Mouse (Mus musculus) neural tube, embryonic 15.5 days (tissue): ENCODE data around the gene Unc93a2. TPM values are rescaled to one million over a fixed set of nuclear protein-coding genes. Genes with fewer than 3 reads are reported as not detected.
"Not testable (repeated sequence)": the region's sequence is repeated elsewhere in the genome, so short reads cannot be mapped to it uniquely, and the experiment has no call there.

ENCODE experiments used
- ATAC-seq: fragments of 200-750 bp; cut with Nextera tagmentation; 2 replicates; pipeline ENCODE4 v1.8.0; 2017; ENCODE audit warnings: mild to moderate bottlenecking, moderate TSS enrichment, moderate library complexity; ENCODE audit not compliant: low FRiP score
- H3K27ac ChIP-seq: fragments of 300-500 bp; sonication (generic); replicated peaks from 2 replicates; pipeline ENCODE4 v1.5.1; 2015; ENCODE audit warnings: mild to moderate bottlenecking, inconsistent platforms
- H3K27me3 ChIP-seq: fragments of 300-500 bp; sonication (generic); replicated peaks from 2 replicates; pipeline ENCODE4 v1.6.1; 2015; ENCODE audit warnings: inconsistent platforms
- H3K36me3 ChIP-seq: fragments of 300-500 bp; sonication (generic); 2 replicates; pipeline ENCODE4 v1.6.1; 2015; ENCODE audit warnings: inconsistent platforms
- H3K4me1 ChIP-seq: fragments of 300-500 bp; sonication (generic); 2 replicates; pipeline ENCODE4 v1.6.1; 2015; ENCODE audit warnings: inconsistent platforms
- H3K4me2 ChIP-seq: fragments of 300-500 bp; sonication (generic); 2 replicates; pipeline ENCODE4 v1.6.1; 2015; ENCODE audit warnings: inconsistent platforms, mild to moderate bottlenecking, moderate library complexity
- H3K4me3 ChIP-seq: fragments of 300-500 bp; sonication (generic); replicated peaks from 2 replicates; pipeline ENCODE4 v1.5.1; 2015; ENCODE audit warnings: mild to moderate bottlenecking, inconsistent platforms
- H3K9ac ChIP-seq: fragments of 300-500 bp; sonication (generic); replicated peaks from 2 replicates; pipeline ENCODE4 v1.6.1; 2015; ENCODE audit warnings: mild to moderate bottlenecking, inconsistent platforms
- H3K9me3 ChIP-seq: fragments of 300-500 bp; sonication (generic); replicated peaks from 2 replicates; pipeline ENCODE4 v1.6.1; 2016; ENCODE audit warnings: inconsistent platforms
- WGBS: fragments of 180-500 bp; shearing (Covaris S2); methylation state at CpG from one replicate; pipeline ENCODE4 v1.1.7; 2015; ENCODE audit warnings: mixed read lengths; 5-methylcytosine and 5-hydroxymethylcytosine counted together
- polyA plus RNA-seq: library from polyadenylated mRNA; unstranded; fragments of >200 nt; fragmentation: Nextera tagmentation; extraction: Ambion mirVana; gene quantifications from 2 replicates; pipeline ENCODE4 v1.2.1, GENCODE M21; 2015

Unc93a2 gene
- 0.10 TPM in 1 of 2 replicates, not detected in the other for polyA plus RNA-seq

- not testable (repeated sequence) for H3K9ac ChIP-seq, H3K36me3 ChIP-seq, H3K27me3 ChIP-seq, H3K4me1 ChIP-seq, ATAC-seq, H3K27ac ChIP-seq, H3K4me2 ChIP-seq, H3K4me3 ChIP-seq, H3K9me3 ChIP-seq
- 74% methylated on average over 3 of the region's 3 CpGs for WGBS
Observed at GRCm38 (mm10) chr17:7385364-7385763, at the start of gene Unc93a2. Unc93a2 (minus strand) TSS chr17:7385464.

- H3K27me3 ChIP-seq, ATAC-seq, H3K9me3 ChIP-seq, H3K4me3 ChIP-seq, H3K27ac ChIP-seq, H3K4me1 ChIP-seq, H3K36me3 ChIP-seq, H3K4me2 ChIP-seq, H3K9ac ChIP-seq: not testable (repeated sequence)
- 89% methylated on average over 4 of the region's 4 CpGs for WGBS
Observed at GRCm38 (mm10) chr17:7434121-7434520, 48.9 kb upstream of the Unc93a2 start.

GRCm38 (mm10) chr17:7430210-7430631 lies 45.0 kb upstream of the Unc93a2 start:
- H3K9ac ChIP-seq, H3K9me3 ChIP-seq, H3K27me3 ChIP-seq, H3K36me3 ChIP-seq, H3K27ac ChIP-seq, H3K4me3 ChIP-seq, H3K4me2 ChIP-seq, H3K4me1 ChIP-seq, ATAC-seq: not testable (repeated sequence)
- 80% methylated on average over 4 of the region's 4 CpGs for WGBS

DNA sequence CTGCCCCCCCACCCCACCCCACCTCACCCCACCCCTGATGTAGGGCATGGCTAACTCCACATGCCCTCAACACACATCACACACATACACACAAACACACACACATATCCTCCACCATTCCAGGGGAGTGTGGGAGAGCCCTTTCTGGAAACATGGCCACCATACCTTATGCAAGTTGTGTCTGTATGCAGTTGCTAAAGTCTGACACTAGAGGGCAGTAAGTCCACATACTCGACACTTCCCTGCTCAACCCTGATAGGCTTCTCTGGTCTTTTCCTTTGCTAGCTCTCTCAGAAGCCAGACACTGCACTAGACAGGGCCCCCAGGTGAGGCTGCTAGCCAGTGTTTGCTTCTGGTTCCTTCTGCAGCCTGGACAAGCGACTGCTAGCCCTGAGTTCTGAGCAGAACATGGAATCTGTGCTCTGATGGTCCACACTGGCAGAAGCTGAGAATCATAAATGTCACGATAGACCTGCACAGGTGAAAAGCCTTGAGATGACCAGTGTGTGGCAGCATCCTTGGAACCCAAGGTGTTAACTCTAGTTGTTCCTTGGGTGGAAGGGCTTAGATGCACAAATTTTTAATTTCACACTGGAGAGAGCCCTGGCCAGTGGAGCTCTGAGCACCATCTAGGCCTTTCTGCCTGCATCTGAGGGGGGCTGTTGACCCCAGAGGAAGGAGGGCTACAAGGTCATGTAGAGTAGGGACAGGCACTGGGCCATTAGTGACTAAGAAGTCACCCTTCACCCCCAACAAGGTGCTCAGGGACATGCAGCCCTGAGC lies 35.1 kb upstream of the Unc93a2 start:
- WGBS = 37% methylated on average over 3 of the region's 3 CpGs

DNA sequence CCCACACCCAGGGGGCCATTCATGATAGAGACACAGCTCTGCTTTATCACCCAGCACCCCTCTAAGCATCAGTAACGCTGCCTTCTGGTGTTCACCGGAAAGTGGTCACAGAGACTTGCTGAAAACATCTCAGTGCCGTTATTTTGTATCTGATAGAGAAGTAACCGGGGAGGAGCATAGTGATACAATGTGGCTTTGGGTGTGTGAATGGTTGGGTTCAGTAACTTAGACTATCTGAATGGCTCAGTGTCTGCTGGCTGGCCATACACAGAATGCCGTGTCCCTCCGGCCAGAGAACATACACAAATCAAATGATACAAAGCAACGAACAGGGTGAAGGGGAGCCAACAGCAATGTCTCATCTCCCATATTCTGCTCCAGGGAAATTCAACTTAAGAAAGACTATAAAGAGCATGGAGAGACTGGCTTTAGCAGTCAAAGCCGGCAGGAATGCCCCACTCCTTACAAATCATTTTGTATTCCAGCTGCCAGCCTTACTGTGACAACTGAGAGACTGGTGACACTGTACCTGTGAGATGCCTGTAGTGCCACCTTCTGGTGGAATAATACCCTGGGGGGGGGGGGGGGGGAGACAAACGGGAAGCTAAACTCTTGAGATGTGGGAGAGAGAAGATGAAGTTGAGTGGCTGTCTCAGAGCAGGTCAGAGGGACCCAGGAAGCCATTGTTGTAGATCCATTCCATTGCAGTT lies 29.5 kb upstream of the Unc93a2 start:
- 79% methylated on average over 7 of the region's 9 CpGs for WGBS
- not testable (repeated sequence) for ATAC-seq, H3K4me1 ChIP-seq

More for the DNA sequence above, 35.1 kb upstream of the Unc93a2 start:
- H3K36me3 ChIP-seq, H3K4me2 ChIP-seq, H3K27me3 ChIP-seq, H3K4me1 ChIP-seq, H3K4me3 ChIP-seq, H3K27ac ChIP-seq, H3K9ac ChIP-seq, H3K9me3 ChIP-seq: not testable (repeated sequence)
- ATAC-seq = peak; percentile 91

DNA sequence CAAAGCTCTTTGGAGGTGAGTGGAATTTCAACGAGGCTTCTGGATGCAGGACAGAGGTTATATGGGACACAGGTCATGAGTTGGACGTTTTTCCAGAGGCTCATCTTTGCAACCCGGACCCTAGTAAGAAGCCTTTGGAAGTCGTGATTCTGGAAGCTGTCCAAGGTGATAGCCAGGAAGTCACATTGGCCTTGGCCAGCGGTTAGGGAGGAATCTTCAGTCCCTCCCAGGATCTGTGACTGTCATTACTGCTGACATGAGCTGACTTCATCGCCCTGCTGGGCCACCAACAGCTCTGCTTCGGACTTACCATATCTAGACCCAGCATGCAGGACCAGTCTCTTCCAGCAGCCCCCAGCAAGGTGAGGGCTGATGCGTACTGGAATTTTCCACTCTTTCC lies 28.1 kb upstream of the Unc93a2 start:
- not testable (repeated sequence) for H3K4me3 ChIP-seq, H3K4me1 ChIP-seq, H3K36me3 ChIP-seq, H3K4me2 ChIP-seq, ATAC-seq, H3K27ac ChIP-seq, H3K9ac ChIP-seq, H3K9me3 ChIP-seq, H3K27me3 ChIP-seq
- 84% methylated on average over 8 of the region's 8 CpGs for WGBS

More for the DNA sequence above, 29.5 kb upstream of the Unc93a2 start:
- not testable (repeated sequence) for H3K9me3 ChIP-seq, H3K4me2 ChIP-seq, H3K27ac ChIP-seq, H3K27me3 ChIP-seq, H3K4me3 ChIP-seq, H3K9ac ChIP-seq, H3K36me3 ChIP-seq

- H3K27ac ChIP-seq, H3K4me2 ChIP-seq, H3K4me3 ChIP-seq, H3K9ac ChIP-seq, H3K9me3 ChIP-seq, H3K4me1 ChIP-seq, H3K27me3 ChIP-seq, H3K36me3 ChIP-seq, ATAC-seq: not testable (repeated sequence)
- WGBS = 80% methylated on average over 6 of the region's 6 CpGs
Observed at GRCm38 (mm10) chr17:7399770-7400169, 14.5 kb upstream of the Unc93a2 start.

DNA sequence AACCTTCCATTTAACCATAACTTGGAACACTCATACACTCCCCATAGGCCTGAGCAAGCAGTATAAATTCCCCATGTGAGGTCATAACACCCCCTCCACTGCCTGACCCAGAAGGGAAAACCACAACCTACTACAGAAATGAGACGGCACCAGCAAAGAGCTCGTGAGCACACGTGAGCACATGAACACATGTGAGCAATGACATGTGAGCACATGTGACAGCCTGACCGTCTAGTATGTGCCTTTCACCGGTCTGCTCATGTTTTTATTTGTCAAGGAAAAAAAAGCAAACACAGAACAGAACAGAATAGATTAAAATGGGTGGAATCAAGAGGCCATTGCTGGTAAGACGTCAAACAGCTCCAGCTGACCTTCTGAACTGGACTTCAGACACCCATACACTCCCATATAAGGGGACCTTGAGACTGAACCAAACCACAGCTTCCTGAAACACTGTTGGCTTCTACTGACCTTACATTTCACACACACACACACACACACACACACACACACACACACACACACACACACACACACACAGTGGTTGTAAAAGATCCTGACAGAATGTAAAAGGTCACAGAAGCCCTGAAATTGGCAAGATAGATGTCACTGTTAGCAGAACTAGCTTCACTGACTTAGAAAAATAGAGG lies 13.1 kb upstream of the Unc93a2 start:
- not testable (repeated sequence) for H3K4me3 ChIP-seq, H3K4me2 ChIP-seq, H3K36me3 ChIP-seq, H3K4me1 ChIP-seq, H3K9ac ChIP-seq, H3K27ac ChIP-seq, ATAC-seq, H3K27me3 ChIP-seq, H3K9me3 ChIP-seq
- WGBS = 93% methylated on average over 6 of the region's 6 CpGs

DNA sequence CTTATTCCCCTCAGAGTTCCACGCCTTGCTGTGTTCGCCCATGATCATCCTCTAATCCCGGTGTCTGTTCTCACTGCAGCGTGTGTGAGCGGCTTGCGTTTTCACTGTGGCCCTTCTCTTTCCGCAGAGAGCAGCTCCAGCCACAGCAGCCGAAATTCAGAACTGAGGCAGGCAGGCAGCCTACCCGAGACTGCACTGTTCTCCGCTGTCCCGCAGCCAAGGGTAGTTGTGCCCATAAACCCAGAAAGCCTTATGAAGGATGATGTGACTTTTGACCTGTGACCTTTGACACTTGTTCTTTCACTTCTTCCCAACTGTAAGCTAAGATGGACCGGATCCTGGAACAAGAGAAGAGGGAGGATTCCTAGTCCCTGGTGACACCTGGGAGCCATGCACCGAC lies 11.8 kb upstream of the Unc93a2 start:
- H3K27me3 ChIP-seq, H3K9me3 ChIP-seq, H3K27ac ChIP-seq, H3K4me1 ChIP-seq, H3K9ac ChIP-seq, H3K4me2 ChIP-seq, ATAC-seq, H3K4me3 ChIP-seq, H3K36me3 ChIP-seq: not testable (repeated sequence)
- 89% methylated on average over 13 of the region's 13 CpGs for WGBS

GRCm38 (mm10) chr17:7396288-7396687 lies 11.0 kb upstream of the Unc93a2 start:
- not testable (repeated sequence) for H3K36me3 ChIP-seq, H3K4me1 ChIP-seq, ATAC-seq, H3K27ac ChIP-seq, H3K9me3 ChIP-seq, H3K4me2 ChIP-seq, H3K27me3 ChIP-seq, H3K4me3 ChIP-seq, H3K9ac ChIP-seq
- no CpG with 5 or more reads among the region's 2 CpGs for WGBS

DNA sequence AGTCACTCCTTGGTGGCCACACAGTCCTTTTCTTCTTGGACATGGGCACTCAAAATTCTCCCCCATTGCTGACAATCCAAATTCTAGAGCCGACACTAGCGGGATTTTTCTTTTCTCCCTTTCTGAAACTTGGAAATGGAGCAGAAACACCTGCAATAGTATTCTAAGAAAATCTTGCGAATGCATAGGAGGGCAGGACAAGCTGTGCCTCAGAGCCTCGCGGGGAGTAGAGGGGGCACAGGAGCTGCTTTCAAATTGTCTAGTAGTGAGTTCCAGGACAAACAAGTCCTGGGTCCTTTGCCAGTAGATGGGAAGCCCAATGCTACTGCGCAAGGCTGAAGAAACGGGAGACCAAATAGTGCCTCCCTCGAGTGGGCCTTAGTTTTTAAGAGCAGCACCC lies 10.4 kb upstream of the Unc93a2 start:
- not testable (repeated sequence) for H3K9me3 ChIP-seq, H3K9ac ChIP-seq, H3K4me2 ChIP-seq, H3K4me1 ChIP-seq, H3K36me3 ChIP-seq, H3K4me3 ChIP-seq, ATAC-seq, H3K27ac ChIP-seq, H3K27me3 ChIP-seq
- 89% methylated on average over 8 of the region's 8 CpGs for WGBS

DNA sequence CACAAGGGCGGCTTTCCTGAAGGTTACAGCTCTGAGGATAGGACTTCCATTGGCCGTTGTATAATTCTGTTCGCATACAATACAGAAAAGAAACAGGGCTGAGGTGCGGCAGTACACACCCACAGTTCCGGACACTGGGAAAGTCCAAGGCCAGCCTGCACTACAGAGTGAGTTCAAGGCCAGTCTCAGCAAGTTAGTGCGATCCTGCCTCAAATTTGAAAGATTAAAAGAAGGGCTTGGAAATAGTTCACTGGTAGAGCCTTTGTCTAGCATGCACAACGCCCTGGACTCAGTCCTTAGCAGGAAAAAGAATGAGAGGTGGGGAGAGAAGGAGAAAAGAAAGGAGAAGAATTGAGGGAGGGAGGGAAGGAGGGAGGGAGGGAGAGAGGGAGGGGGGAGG lies 9.9 kb upstream of the Unc93a2 start:
- not testable (repeated sequence) for H3K9me3 ChIP-seq, H3K4me2 ChIP-seq, H3K36me3 ChIP-seq, H3K9ac ChIP-seq, H3K27ac ChIP-seq, H3K4me1 ChIP-seq, ATAC-seq, H3K4me3 ChIP-seq, H3K27me3 ChIP-seq
- 91% methylated on average over 7 of the region's 7 CpGs for WGBS
